Mouse (Mus musculus) right cerebral cortex, postnatal 10 days (tissue): ENCODE measurements around the gene Anxa7.

Source experiments
- DNase-seq, 2 experiments: peaks; one replicate each; pipeline ENCODE4 v3.0.0; 2021; ENCODE audit warnings: low spot score in 2 of 2

The Anxa7 gene

DNA sequence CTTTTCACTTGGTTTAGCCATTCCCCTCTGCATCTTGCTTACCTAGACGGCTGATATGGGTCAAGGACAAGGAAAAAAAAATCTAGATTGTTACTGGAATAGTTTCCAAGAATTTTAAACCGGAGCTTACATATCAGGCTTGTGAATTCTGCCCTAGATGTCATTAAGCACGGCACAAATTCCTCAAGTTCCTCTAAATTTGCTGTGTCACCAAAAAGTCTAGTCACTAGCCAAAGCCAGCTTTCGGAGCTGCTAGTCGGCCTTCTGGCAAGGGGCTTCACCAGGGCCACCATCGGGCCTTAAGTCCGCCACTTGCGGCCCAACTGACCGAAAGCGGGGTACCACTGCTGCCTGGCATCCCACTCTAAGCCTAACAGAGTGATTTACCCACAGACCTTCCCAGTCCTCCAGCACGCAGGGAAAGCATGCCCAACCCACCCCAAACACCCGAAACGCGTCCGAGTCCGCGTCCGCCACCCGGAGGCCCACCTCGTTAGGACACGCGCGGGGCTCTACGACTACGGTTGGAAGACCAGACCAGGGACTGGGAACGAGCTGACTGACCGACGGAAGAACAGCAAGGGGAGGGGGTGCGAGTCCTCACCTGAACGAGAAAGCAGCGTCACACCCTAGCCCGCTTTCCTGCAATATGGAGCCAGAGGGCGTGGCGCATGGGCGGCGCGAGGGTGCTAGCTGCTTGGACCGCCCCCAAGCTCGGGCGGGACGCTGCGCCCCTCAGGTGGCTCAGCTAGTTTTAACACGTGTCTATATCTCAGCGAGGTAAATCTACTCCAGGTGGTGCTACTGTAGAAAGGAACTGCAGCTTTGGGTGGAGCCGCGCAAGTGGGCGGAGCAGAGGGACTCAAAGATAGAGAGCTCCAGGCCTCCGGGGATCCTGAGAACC is at the start of gene Anxa7:
TSS of gene Anxa7 (minus strand) at position 843 of the 904 bp plus-strand sequence.
- DNase-seq: peak; percentile 79 to 82

DNA sequence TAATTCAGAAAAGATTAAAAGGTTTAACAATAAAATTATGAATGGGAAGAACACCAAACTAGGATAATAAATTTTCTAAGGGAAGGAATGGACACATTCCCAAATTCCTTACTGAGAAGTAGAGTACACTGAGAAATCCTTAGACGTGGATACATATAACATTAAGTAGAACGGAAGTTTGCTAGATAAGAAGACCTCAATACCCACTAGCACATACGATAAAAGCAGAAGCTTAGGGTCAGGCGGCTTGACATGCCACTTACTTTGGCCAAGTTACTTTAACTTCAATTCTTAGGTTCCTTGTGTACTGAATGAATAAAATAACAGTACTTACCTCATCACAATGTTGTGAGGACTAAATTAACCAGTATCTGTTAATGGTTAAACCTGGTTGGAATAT is 49.7 kb upstream of the Anxa7 start:
- DNase-seq: no peak

DNA sequence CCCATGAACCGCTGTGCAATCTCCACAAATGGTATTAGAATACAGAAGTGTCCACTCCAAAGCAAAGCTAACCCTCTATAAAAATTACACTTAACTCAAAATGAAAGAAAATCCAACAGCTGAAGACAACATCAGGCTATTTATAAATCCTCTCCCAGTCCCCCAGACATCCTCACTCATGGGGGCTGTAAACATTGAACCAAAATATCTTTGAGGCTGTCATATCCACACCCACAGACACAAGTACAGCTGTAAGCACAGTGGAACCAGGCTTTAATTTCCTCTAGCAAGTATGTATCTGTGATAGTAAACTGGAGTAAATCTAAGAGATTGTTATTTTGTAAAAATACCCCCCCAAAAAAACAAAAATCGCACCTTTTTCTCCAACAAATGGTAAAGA is 40.2 kb upstream of the Anxa7 start:
- no peak for DNase-seq

DNA sequence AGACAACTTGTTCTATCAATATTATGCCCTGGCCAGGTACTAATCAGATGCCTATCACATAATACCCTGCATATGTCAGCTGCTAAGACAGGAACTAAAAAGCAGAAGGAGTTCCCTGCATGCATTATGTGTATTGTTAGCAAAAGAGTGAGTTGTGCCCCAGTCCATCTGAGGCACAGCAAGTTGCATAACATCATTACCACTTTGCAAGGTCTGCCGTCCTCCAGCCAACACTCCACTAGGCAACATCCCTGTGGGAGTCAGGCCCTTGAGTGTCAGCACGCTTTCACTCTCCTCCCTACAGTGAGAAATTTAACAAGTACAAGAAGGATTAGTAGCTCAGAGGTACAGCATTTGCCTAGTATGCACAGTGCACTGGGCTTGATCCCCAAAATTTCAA is 28.5 kb upstream of the Anxa7 start:
- no peak for DNase-seq

DNA sequence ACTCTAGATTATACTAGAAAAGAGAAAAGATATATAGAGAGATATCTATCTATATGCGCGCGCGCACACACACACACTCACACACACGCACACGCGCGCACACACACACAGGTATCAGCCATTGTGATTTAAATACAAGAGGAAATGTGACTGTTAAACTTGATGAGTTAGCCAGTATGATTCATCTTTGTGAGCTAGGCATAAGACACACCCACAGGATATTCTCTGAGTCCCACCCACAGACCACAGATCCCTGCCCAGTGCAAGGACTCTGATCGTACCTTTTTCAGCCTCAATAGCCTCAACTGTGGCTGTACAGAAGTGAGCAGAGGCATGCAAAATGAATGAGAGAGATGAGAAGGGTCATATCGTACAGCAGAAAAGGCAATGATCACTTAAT is 23.0 kb upstream of the Anxa7 start:
- no peak for DNase-seq

DNA sequence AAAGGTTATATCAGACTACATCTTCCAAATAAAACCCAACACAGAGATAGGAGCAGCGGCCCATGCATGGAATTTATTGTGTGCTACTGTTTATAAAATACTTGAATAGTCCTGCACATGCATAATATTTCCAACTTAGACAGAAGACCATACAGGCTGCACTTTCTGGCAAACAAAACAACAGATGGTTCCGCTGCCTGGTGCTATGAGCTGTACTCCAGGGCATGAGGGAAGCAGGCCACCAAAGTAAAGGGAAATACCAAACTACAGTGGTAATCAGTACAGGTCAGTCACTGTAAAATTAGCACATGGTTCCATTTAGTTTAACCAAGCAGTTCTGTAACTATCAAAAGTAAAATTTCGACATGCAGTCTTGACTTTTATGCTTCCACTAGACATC is 20.0 kb upstream of the Anxa7 start:
- no peak for DNase-seq

GRCm38 (mm10) chr14:20496603-20497002 is 16.7 kb upstream of the Anxa7 start, which contains the start of gene Mss51:
Gene Mss51, minus strand, starts transcription at chr14:20496901.
- DNase-seq: no peak

DNA sequence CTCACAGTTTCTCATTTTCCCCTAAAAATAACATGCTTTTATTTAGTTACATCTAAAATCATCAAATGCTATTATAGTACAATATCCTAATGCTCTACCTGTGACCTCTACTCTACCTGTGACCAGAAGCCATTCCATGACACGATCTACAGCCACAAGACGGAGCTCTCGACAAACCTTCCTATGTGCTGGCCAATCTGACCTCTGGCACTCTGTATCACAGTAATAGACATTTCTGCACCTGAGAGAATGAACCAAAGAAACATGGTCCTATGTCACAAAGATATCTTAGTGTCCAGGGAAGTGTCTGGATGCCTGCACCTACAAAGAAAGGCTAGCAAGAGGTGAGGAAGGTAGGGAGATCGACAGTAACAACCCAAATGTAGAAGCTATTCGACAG is 6.1 kb upstream of the Anxa7 start:
- DNase-seq: no peak

- DNase-seq: no peak
These were observed 2.3 kb upstream of the Anxa7 start for GRCm38 (mm10) chr14:20482051-20482751.

DNA sequence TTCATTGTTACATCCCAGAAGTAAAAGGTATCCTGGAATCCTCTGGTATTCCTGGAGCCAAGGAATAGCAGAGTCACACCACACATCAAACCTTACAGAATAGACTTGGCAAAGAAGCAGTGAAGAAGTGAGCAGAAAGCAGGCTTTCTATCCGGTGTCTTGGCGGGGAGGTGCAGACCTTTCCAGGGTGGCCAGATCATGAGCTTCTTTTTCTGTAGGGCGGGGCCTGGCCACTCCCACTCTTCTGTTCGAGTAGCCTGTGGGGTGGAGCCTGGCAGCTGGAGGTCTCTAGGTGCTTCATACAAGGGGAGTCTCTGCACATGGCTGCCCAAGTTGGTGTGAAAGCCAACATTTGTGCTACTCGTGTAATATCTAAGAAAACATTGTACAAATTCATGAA is 1.3 kb upstream of the Anxa7 start:
- DNase-seq: no peak

DNA sequence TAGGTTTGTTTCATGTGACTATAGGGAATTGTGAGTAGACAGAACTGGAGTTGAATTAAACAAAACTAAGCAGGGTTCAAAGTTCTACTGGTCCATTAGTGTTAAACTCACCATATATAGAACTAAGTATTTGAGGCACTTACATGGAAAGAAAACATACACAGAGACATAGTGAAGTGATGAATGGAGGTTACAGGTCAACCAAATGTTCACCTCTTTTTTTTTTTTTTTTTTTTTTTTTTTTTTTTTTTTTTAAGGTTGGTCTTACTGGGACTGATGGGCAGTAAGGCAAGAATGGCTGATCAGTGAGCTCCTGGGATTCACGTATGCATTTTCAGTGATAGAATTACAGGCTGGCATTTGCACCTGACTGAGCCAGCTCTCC is 254 bp upstream of the Anxa7 start:
- no peak for DNase-seq

DNA sequence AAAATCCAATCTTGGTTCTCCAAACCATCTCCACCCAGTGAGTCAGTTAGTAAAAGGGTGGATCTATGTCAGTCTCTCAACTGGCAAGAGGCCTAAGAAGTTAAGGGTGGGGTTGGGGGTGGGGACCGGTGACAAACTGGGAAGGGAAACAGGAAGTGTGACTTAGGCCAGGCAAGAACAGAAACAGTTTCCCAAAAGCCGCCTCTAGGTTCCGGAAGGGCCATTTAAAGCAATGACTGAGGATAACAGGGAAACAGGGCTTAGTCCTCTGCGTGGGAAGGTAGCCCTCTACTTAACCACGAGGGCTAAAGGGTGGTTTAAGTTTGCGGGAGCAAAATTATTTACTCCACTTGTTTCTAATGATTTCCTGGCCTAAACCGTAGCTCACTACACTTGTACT is 1.1 kb downstream of the Anxa7 start:
- DNase-seq: no peak

GRCm38 (mm10) chr14:20478385-20478784 is 1.5 kb downstream of the Anxa7 start:
- DNase-seq: no peak

DNA sequence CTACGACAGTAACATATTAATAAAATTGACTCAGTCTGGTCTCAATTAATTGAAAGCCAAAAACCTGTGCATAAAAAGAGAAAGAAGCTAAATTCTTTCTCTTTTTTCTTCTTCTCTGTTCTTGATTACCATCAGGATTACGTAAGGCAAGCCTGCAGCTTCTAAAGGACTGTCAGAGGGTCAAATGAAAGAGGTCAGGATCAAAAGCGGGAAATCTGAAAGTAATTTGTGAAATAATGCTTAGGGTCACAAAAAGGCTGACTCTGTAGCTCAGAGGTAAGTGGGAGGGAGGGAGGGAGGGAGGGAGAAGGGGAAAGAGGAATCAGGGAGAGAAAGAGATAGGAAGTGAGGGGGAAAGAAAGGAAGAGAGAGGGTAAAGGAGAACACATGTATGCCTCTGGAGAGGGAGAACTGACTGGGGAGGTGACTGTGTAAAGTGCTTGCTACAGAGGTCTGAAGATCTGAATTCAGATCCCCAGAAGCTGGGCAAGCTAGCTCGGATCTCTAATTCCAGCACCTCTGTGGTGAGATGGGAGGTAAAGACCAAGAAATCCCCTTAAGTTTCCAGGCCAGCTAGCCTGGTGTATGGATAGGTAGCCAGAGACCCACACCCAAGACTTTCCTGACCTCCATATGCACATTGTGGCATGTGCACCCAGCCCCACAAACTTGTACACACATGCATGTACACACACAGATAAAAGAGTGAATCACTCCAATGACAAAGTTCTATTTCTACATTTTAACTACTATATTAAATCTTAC is 2.5 kb downstream of the Anxa7 start:
- DNase-seq: no peak

DNA sequence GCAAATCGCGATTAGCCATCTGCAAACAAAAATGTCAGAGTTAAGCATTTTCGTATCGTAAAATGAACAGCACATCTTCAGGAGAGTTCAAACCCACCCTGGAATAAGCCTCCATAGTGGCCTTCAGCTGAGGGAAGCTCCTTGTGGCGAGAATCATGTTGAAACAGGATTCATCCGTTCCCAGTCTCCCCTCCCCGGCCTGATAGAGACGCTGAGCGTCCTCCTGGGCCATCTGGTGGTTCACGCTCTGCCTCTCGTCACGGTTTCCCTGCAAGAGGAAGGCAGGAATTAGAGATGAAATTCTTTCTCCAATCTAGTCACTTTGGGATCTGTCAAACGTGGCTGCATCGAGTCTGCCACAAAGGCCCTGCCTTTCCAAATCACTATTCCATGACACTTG is 19.7 kb downstream of the Anxa7 start:
- no peak for DNase-seq

- no peak for DNase-seq
These were observed 21.6 kb downstream of the Anxa7 start for GRCm38 (mm10) chr14:20458378-20458777.

DNA sequence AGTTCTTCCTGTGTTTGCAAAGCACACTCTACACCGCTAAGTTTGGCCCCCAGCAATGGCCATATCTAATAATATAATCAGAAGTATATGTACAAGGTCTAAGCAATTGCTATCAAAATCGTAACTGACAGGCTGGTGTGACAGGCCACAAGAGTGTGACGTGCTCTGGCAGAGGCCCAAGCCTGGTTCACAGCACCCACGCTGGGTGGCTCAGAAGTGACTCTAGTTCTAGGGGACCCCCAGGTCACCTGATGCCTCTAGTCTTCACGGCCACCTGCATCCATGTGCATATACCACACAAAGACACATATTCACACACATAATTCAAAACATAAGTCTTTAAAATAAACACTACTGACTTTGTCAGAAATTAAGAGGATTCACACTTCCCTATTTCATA is 27.0 kb downstream of the Anxa7 start:
- DNase-seq: no peak

- peak; percentile 78 to 84 for DNase-seq
These were observed 28.1 kb downstream of the Anxa7 start, which contains the start of gene Cfap70 for GRCm38 (mm10) chr14:20451765-20452331. Gene Cfap70, minus strand, starts transcription at chr14:20452226.

- peak in 1 of 2 experiments; percentile 34 for DNase-seq
These were observed 28.6 kb downstream of the Anxa7 start for GRCm38 (mm10) chr14:20451302-20451701.

DNA sequence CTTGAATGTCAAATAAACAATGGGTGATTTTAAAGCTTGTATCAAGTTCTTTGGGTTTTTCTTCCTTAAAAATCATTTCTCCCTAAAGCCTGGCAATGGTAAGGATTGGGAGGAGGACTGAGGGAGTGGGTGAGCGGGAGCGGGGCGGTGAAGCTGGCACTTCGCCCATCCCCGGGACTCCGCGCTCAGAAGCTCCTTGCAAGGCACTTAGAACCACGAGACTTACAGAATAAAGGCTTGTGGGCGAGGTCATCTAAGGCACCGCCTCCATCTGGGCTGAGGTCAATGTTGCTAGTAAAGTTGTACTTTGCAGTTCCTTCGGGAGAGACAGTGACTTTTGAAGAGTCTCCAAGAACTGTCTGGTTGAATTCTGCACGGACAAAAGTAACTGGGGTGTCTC is 32.7 kb downstream of the Anxa7 start:
- DNase-seq: peak; percentile 39 to 47

- DNase-seq: no peak
These were observed 37.7 kb downstream of the Anxa7 start for GRCm38 (mm10) chr14:20442252-20442651.

- no peak for DNase-seq
These were observed 43.0 kb downstream of the Anxa7 start for GRCm38 (mm10) chr14:20436976-20437375.
